Mouse (Mus musculus) adrenal gland (tissue): ENCODE measurements around the gene Rhbg.

Source experiments
- microRNA-seq, 2 experiments: library from miRNA; unstranded; fragments of <30 nt; microRNA quantifications; one replicate each; pipeline ENCODE4; 2019

The Rhbg gene

Small RNA genes lying within 50 kb of the gene (microRNA-seq; reads per million reads assigned to microRNA genes)
- gene Gm25641: 0 reads per million in 2 experiments
- gene Mir3093: 0 reads per million in 2 experiments
- gene Mir9-1: 0 reads per million in 2 experiments
